Mouse (Mus musculus) ovary, adult 10 weeks (tissue): ENCODE results near the gene Olfr1264. TPM values are rescaled to one million over a fixed set of nuclear protein-coding genes. Genes with fewer than 3 reads are reported as not detected.

ENCODE experiments used
- polyA plus RNA-seq: library from polyadenylated mRNA; stranded (reverse); fragments of 350-450 nt; fragmentation: Illumina TruSeq; extraction: RNeasy Lipid Tissue Mini Kit (QIAGEN cat#74804); gene quantifications from one replicate; pipeline ENCODE4 v1.2.3, GENCODE M21; 2014

Gene Olfr1264
- polyA plus RNA-seq: not detected

DNA sequence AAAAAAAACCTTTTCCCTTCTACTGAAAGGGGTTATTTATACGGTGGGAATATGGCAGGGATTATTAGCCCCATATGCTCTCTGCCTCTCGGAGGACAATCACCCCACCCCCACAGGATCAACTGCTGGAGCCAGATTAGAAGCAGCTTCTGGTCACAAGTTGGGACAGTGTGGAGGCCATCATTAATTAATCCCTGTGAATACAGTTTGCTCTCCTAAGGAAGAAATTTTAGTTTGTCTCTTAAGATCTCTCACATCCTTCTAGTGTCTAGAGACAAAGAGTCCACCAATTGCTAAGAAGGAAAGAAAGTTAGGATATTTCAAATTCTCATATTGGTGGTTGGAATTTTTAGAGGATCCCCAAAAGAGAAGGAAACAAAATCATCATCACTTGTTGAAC, at the start of gene Olfr1264:
Olfr1264 (minus strand) TSS at position 101 of the 400 bp plus-strand sequence.

DNA sequence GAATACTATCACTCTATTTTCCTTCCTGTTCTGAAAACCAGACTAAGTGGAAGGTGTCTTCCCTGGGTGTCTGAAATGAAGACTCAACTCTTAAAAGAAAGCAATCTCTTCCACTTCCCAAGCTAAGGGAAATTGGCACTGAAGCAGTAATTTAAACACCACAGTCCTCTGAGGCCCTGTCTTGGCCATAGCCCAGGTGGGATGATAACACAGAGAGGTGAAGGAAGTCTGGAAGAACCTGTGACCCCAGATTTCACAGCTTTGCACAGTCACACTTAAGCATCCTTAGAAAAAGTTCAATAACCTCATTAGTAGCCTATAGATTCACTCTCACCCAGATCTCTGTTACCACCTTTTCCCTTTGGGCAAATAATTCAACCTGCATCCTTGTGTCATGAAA, 38.1 kb upstream of the Olfr1264 start, which contains the start of gene Olfr140:
Olfr140 (minus strand) TSS at position 101 of the 400 bp plus-strand sequence.

DNA sequence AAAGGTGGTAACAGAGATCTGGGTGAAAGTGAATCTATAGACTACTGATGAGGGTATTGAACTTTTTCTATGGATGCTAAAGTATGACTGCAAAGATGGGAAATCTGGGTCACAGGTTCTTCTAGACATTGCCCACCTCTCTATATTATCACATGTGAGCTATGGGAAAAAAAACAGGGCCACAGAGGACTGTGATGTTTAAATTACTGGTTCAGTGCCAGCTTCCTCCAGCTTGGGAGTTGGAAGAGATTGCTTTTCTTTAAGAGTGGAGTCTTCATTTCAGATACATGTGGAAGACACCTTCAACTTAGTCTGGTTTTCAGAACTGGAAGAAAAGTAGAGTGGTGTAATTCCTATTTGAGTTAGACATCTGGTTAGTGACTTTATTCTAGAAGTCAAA, 9.7 kb upstream of the Olfr1264 start, which contains the start of gene Olfr1265:
Olfr1265 (plus strand) TSS at position 301 of the 400 bp plus-strand sequence.

DNA sequence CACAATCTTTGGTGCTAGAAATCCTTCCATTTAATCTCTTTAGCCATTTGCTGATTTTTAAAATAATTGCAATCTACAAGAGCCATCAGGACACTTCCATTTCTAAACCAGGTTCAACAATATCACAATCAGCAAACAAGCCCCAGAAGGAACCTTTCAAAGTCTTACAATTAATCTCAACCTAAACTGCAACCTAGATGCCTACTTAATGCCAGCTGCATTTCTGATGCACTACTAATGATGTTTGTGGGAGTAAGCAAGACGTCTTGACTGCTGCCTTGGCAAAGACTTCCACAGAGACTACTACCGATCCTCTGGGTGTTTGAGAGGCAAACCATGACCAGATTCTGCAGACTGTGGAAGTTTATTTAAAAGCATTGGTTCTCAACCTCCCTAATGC, 13.5 kb downstream of the Olfr1264 start, which contains the start of gene Olfr1263:
Olfr1263 (plus strand) TSS at position 301 of the 400 bp plus-strand sequence.

DNA sequence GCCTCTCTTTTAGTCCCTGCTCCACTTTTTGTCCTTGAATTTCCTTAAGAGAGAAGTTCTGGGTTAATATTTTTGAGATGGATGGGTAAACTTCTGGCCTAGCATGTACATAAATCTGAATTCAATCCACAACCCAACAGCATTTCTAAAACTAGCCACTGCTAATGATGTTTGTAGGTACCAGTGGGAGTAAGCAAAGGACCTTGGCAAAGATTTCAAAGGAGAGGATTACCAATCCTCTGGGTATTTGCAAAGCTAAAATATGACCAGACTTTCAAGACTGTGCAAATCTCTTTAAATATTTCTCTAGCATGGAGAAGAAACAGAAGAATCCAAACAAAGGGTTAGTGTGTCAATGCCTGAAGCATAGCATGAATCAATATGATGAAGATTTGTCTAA, 25.5 kb downstream of the Olfr1264 start, which contains the start of gene Olfr1262:
Olfr1262 (plus strand) TSS at position 301 of the 400 bp plus-strand sequence.

DNA sequence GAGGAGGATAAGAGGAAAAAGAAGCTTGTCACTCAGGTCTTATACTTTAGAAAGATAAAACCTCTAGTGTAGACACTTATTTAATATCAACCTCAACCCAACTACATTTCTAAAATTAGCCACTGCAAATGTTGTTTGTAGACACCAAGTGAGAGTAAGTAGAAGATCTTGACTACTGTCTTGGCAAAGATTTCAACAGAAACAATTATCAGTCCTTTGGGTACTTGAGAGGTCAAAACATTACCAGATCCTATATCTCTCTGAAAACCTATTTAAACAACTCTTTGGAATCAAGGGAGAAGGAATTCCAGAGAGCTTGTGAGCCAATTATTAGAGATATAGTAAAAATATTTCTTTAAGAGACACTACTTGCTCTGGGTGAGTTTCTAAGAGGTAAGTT, 34.5 kb downstream of the Olfr1264 start, which contains the start of gene Olfr1261:
Olfr1261 (plus strand) TSS at position 301 of the 400 bp plus-strand sequence.

DNA sequence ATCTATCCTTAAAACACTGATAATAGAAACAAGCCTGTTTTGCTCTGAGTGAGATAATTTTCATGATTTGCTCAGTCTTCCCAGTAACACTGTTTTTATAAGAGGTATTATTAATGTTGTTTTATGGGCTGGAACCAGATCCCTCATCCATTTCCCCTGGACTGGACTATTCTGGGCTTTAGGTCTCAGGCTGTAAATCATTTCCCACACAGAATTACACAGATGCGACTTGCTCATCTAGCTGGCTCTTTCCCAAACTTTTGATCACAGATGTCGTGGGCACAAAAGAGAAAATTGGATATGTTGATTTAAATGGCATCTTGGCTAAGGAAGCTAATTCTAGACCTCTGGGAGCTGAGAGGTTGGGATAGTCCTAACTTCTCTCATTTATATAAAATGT, 51.2 kb downstream of the Olfr1264 start, which contains the start of gene Olfr1260:
Olfr1260 (plus strand) TSS at position 157 of the 400 bp plus-strand sequence.

Other genes with a start within 250 kb of the Olfr1264 start
- not detected for gene Olfr1254, start 232.0 kb downstream of the Olfr1264 start, polyA plus RNA-seq
- not detected for gene Olfr1255, start 213.5 kb downstream of the Olfr1264 start, polyA plus RNA-seq
- not detected for gene Olfr1256, start 184.0 kb downstream of the Olfr1264 start, polyA plus RNA-seq
- not detected for gene Olfr48, start 177.4 kb downstream of the Olfr1264 start, polyA plus RNA-seq
- gene Olfr1257, start 147.1 kb downstream of the Olfr1264 start, polyA plus RNA-seq: not detected
- not detected for gene Olfr1258, start 98.3 kb downstream of the Olfr1264 start, polyA plus RNA-seq
- not detected for gene Olfr1259, start 76.9 kb downstream of the Olfr1264 start, polyA plus RNA-seq
- not detected for gene Olfr1260, start 51.2 kb downstream of the Olfr1264 start, polyA plus RNA-seq
- gene Olfr1261, start 34.4 kb downstream of the Olfr1264 start, polyA plus RNA-seq: not detected
- not detected for gene Olfr1262, start 25.4 kb downstream of the Olfr1264 start, polyA plus RNA-seq
- gene Olfr1263, start 13.4 kb downstream of the Olfr1264 start, polyA plus RNA-seq: not detected
- not detected for gene Olfr1265, start 9.8 kb upstream of the Olfr1264 start, polyA plus RNA-seq
- not detected for gene Olfr140, start 38.0 kb upstream of the Olfr1264 start, polyA plus RNA-seq
- not detected for gene Olfr1269, start 95.8 kb upstream of the Olfr1264 start, polyA plus RNA-seq
- not detected for gene Olfr32, start 116.7 kb upstream of the Olfr1264 start, polyA plus RNA-seq
- gene Olfr1270, start 127.5 kb upstream of the Olfr1264 start, polyA plus RNA-seq: not detected
- not detected for gene Olfr1506, start 198.9 kb upstream of the Olfr1264 start, polyA plus RNA-seq
- gene Olfr142, start 232.0 kb upstream of the Olfr1264 start, polyA plus RNA-seq: not detected
- not detected for gene Olfr1271, start 245.5 kb upstream of the Olfr1264 start, polyA plus RNA-seq